Mouse (Mus musculus): Measurements from ENCODE around the gene Ppm1l.
"Not testable (repeated sequence)": the region's sequence is repeated elsewhere in the genome, so short reads cannot be mapped to it uniquely, and the experiment has no call there.

Ppm1l gene

DNA sequence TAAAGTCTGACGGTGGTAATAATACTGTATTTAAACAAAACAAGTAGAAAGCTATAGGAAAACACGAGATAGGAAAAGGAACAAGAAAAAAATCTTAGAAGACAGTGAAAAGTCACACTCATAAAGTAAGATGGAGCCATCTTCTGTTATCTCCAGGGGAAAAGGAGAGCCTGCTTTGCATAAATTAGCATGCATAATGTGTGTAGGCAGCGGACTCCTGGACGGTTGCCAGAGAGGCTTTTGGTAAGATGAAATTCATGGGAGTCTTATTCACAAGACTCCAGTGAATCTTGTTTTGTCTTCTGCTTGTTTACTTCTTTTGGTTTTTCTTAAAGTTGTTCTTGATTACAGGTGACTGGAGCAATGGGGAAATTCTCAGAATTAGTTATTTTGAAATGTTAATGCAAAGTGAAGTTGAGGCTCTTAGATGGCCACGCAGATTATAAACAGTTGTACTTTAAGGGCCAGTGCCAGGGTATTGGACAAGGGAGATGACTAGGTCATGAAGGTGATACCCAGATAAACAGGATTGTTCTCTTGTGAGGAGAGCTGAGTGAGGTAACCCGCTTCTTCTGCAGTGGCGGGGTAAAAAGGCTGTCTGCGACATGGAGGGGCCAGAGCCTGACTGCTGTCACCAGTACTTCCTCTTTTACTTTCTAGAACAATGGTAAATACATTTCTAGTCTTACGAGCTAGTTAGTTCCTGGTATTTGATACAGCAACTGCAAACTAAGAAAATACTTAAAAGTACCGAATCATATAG, 57.1 kb downstream of the Ppm1l start:
- peak; percentile 75 to 77 for DNase-seq

DNA sequence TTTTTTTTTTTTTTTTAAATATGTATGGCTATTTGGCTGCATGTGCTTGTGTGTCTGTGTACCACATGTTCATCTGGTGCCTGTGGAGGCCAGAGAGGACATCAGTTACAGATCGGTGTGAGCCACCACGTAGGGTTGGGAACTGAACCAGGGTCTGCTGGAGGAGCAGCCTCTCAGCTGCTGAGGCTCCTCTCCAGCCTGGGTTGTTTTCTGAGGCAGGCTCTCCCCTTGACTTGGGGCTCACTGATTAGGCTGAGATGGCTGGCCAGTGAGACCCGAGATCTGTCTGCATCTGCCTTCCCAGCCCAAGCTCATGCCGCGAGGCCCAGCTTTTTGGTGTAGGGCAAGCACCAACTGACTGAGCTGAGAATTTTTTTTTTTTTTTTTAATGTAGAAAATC, 57.9 kb downstream of the Ppm1l start:
- peak; percentile 42 to 50 for DNase-seq

DNA sequence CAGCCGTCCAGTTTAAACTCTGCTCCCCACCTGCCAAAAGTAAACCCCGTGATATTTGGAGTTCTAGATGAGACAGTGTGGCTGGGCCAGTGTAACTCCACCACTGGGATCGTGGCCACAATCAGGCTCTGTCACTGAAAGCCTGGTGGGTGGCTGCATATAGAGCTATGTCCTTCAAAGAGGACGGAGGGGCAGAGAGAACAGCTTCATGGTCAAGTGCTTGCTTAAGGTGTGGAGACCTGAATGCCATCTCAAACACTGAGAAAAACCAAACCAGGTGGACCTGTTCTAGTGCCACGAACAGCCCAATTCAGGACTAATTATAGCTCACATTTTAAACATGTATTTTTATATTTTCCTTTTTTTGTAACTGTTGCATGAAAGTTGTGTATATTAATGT, 58.3 kb downstream of the Ppm1l start:
- DNase-seq, result peak in 1 of 2 experiments; percentile 4

DNA sequence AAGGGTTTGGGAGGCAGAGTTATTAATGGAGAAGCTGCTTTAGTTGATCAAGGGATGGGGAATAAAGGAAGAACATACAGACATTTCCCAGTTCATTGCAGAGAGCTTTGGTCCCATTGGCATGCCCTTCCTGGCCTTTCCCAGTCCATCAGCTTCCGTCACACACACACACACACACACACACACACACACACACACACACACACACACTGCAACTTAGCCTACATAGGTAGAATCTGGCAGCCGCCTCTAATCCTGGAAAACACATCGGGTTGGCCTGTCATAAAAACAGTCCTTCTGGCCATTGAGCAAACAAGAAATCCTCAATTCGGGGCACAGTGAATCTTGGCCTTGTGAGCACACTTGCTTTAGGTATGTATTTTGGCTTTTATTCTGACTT, 64.6 kb downstream of the Ppm1l start:
- no peak for DNase-seq

DNA sequence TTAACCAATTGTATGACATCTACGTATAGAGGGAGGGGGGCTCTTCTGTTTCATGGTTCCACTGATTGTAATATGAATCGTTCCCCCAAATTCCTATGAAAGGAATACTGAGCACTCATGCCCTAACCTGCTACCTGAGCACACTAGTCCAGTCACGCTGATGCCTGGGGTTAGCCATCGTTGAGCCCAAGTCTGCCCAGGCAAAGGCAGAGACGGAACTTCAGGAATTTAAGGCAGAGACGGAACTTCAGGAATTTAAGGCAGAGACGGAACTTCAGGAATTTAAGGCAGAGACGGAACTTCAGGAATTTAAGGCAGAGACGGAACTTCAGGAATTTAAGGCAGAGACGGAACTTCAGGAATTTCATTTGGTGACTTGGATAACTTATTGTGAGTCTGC, 75.2 kb downstream of the Ppm1l start:
- not testable (repeated sequence) for DNase-seq

DNA sequence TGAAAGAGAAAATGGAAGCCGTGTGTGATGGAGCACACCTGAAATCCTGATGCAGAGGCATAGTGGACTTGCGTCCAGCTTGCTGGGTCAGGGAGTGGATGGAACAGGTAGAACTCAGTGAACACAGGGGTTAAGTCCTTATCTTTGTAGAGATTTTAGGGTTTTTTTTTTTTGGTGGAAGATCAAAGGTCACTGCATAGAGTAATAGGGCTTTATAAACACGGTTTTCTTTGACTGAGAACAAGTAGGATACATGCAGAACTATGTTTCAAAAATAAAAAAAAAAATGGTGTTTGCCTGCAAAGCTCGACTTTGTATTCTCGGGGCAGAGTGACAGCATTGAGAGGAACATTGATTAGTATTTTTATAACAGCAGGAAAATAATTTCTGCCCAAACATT, 75.6 kb downstream of the Ppm1l start:
- no peak for DNase-seq

DNA sequence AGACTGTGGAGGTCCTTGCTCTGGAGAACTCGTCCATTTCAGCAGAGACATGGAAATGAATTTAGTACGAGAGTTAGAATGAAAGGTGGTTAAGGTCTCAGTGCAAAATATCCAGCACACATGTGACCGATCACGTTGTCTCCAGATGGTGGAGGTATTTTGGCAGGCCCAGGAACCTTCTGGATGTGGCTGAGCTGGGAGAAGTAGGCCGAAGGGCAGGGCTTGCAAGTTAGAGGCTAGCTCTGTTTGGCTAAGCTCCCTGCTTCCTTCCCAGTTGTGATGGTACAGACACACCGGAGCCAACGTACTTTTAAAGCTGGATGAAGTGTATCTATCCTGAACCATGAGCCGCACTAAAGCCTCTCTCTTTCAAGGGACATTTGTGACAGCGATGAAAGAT, 76.4 kb downstream of the Ppm1l start:
- no peak for DNase-seq

DNA sequence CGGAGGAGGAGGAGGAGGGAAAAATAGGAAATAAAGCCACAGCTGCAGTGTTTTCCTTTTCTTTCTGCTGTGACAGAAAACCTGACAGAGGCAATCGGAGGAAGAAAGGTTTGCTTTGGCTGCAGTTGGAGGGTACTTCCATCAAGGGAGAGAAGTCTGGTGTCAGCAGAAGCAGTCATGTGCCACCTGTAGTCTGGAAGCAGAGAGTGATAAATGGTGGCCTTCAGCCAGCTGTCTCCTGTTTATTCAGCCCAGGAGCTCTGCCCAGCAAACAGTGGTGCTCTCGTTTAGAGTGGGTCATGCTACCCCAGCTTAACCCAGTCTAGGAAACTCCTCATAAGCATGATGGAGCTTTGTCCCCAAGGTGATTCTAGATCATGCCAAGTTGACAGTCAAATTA, 77.3 kb downstream of the Ppm1l start:
- DNase-seq, result no peak

DNA sequence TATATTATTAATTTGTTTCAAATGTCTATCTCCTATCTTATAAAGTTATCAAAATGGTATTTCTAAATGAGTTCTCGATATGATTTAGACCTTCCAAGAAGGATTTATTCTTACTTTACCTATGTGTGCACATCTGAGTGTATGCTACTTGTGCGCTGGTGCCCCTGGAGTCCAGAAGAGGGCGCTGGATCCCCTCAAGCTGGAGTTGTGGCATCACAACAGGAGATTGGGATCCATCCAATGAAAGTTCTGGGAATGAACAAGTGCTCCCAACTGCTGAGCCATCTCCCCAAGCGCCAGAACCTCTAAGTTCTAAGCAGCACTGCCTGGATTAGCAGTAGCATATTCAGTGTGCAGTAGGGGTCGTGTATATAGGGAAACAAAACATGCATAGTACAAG, 78.4 kb downstream of the Ppm1l start:
- no peak for DNase-seq

DNA sequence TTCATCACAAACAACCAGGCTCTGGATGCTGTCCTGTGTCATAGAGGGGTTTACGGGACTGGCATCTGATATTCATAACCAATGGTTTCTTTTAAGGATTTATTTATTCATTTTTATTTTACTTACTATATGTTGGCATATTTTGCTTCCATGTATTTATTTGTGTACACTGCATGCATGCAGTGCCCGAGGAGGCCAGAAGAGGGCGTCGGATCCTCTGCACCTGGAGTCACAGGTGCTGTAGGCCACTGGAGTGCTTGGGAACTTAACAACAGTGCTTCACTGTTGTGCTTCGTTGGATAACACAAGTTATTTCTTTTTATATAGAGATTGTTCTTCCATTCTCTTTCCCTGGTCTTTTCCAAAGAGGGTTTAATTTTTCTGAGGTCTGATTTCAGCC, 81.1 kb downstream of the Ppm1l start:
- peak; percentile 38 to 45 for DNase-seq

DNA sequence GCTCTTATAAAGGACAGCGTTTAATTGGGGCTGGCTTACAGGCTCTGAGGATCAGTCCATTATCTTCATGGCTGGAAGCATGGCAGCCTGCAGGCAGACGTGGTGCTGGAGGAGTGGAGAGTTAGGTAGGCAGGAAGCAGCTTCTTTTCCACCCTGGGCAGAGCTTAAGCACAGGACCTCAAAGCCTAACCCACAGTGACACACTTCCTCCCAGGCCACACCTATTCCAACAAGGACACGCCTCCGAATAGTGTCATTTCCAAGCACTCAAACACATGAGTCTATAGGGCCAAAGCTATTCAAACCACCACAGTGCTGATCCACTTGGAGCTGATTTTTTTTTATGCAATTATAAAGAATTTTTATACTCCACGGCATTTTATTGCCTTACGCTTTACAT, 82.7 kb downstream of the Ppm1l start:
- no peak for DNase-seq

DNA sequence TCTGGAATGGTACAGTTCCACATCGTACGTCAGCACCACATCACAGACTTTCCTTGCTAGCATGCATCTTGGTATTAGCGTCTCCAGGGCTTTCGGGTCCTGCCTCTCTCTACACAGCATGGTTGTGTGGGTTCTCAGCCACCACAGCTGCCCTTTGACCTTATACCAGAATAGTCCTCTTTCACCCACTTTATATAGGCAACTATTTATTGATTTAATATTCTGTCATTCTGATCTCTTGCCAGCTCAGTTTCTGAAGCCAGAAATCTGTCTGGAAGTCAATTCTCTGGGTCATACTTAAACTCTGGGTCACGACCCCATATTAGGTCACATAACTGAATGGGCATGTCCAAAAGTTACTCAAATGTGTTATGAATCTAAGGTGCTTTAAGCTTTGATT, 86.5 kb downstream of the Ppm1l start:
- no peak for DNase-seq

DNA sequence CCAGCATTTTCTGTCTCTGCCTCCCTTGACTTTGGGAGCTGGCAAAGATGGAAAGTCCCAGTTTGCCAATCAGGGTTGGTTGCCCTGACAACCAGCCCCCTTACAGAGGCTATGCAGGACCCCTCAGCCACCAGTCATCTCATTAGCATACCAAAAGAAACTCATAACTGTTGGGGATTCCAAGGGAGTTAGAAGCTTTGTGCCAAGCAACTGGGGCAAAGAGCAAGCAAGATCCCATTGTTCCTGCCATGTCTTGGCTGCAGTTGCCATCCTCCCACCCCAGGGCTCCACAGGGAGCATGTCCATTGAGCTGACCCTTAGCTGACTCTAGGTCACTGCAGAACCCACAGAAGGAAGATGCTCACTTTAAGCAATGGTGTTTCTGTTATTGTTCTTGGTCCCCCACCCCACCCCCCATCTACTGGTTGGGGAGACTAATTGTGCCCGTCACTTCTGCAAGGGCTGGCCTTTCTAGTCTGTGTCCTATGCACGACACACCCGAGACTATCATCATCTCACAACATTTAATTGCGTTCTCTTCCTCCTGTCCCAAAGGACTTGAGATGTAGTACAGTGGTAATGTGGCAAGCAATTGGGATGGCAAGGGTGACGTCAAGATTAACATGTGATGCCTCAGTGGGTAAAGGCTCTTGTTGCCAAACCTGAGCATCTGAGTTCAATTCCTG, 89.7 kb downstream of the Ppm1l start:
- no peak for DNase-seq

DNA sequence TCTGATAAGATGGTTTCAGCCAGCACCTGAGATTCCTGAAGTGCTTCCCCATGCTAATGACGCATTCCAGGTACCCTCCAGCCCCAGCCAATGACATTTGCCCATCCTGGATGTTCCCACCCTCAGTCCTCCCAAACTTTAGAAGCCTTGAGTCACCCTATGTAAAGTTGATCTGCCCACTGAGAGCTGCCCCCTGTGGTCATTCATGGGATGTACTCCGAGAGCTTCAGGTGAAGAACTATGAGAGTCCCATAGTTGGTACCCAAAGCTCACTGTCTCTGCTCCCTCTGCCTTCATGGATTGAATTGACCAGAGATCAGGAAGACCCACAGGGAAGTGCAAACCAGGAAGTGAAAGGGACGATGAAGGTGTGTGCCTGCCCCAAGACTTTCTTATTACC, 91.4 kb downstream of the Ppm1l start:
- DNase-seq, result peak; percentile 14

DNA sequence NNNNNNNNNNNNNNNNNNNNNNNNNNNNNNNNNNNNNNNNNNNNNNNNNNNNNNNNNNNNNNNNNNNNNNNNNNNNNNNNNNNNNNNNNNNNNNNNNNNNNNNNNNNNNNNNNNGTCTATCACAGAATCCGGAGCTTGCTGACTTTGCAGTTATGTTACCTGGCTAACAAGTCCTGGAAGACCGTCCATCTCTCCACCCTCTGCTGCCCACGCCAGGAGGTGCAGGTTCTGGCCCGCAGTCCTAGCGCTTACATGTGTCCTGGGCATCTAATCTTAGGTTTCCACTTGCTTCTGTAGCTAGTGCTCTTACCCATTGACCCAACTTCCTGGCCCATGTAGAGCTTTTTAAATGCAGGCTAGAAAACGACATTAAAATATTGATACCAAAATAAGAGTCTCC, 99.5 kb downstream of the Ppm1l start:
- no peak for DNase-seq

DNA sequence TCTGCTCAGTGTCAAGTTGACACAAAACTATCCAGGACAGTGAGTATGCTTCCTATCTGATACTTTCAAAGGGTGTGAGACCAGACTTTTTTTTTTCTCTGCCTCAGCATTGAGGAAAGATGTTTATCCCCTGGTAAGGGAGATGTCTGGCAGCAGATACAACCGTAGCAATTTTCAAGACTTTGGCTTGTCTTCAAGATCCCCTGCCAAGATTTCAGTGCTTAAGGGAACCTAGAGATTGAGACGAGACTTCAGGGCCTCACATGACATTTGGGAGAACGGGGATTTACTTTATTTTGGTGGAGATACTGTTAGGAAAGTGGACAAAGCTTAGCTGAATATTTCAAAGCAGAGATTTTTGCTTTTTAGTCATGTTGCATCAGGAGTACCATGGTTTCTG, 106.1 kb downstream of the Ppm1l start:
- DNase-seq, result no peak

DNA sequence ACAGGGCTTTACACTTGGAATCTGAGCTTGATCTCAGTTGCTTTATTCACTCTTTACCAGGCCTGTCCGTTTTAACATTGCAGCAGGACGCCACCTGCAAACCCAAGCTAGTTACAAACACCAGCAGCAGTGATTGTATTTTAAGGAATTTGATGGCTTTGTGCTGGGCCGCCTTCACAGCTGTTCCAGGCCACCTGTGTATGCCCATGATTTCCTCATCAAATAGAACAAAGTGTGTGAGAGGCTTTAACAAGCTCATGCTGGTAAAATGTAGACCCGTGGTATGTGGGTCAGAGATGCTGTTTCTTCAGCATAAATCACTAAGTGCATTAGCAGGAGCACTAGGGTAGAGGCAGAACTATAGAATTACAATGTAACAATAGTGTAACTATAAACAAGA, 106.7 kb downstream of the Ppm1l start:
- no peak for DNase-seq

DNA sequence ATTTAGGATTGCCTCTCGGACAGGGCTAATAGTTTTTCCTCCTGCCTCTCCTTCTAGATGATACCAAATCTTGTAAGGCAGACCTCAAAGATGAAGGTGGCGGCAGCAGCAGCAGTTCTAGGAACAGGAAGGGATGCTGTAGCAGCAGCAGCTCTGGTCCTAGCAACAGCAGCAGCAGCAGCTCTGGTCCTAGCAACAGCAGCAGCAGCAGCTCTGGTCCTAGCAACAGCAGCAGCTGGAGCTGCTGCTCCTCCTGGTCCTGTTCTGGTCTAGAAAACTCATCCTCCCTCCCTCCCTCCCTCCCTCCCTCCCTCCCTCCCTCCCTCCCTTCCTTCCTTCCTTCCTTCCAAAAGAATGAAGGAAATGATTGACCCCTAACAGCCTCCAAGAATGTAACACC, 108.1 kb downstream of the Ppm1l start:
- DNase-seq, result not testable (repeated sequence)

DNA sequence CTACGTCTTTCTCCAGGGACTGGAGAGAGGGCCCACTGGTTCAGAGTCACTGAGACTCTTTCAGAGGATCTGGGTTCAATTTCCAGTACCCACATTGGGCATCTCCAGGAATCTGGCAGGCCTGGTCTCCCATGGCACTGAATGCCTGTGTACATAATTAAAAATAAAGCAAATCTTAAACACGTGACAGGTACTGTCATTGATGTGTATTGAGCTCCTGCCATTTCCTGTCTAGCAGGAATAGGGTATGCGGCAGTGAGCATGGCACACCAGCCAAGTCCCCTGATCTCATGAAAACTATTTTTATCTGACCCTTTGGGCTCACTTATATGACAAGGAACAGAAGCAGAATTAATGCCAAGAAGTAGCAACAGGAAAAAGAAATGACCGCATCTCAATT, 110.6 kb downstream of the Ppm1l start:
- no peak for DNase-seq

DNA sequence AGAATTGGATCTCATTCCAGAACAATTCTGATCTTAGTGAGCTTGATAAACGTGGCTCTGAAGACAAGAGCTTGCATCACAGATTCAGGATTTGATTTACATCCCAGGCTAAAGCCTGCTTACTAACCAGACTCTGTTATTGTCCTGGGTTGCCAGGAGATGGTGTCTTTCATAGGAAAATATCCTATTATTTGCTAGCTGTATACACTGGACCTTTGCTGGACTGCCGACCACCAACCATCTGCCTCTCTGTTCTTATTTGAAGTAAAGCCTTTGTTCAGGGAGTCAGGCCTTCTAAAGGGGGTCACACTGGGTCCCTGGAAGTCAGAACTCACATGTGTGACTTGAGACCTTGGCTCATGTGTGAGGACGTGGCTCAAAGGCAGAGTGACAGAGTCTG, 111.6 kb downstream of the Ppm1l start:
- no peak for DNase-seq

DNA sequence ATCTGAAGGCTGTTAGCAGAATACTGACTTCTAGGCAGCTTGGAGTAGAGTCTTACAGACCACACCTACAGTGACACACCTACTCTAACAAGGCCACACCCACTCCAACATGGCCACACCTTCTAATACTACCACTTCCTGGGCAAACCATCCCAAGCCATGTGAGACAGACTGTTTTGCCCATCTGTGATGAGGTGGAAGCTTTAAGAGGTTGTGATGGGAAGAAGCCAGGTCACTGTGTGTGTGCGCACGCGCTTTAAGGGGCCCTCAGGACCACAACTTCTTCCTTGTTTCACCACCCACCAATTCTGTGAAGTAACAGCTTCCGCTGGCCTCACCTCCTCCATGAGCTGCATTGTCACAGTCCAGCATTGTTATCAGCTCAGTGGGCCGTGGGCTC, 112.7 kb downstream of the Ppm1l start:
- DNase-seq, result peak; percentile 7 to 13

DNA sequence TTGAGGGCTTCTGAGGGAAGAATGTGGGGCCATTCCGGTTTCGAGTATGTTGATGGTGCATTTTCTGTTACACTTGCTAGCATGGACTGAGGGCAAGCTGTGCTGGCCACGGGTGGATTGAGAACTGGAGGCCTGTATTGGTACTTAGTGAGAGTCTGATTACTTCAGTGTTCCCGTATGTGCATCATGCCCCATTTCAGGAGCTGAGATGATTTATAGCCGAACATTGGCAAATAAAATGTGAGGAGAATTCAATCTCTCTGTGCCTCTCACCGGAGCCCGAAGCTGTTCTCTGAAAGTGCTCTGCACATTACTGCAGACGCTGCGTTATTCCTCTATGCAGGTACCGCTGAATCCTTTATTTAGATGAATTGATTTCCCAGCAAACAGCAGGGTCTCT, 116.9 kb downstream of the Ppm1l start:
- no peak for DNase-seq

DNA sequence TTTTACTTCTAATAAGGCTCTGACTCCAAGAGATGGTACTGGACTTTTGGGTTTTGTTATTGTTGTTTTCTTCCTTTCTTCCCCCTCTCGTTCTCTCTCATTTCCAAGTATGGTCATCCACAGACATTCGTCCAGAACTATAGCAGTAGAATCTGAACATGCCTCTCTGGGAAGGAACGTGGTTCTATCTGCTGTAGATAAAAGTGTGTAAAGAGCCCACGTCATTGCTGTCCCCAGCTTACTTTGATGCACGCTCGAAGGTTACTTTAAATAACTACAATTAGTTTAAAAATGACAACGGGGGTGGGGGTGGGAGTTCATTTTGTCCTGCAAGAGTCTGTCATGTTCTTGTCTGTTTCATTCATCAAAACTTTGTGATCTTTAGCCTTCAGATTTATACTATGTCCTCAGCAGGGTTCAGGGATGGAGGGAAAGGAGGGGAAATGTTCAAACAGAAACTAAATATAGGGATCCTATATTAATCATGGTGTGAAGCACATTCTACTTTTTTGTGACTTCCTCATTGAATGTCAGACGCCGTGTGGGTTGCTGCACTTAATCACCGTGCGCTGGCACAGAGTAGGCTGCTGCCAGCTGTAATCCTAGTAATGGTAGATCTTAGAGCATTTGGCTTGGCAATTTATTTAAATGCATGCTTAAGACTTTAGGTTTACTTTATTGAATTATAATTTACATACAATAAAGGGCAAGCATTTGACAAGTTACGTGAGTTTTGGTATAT, 122.3 kb downstream of the Ppm1l start:
- DNase-seq, result no peak

DNA sequence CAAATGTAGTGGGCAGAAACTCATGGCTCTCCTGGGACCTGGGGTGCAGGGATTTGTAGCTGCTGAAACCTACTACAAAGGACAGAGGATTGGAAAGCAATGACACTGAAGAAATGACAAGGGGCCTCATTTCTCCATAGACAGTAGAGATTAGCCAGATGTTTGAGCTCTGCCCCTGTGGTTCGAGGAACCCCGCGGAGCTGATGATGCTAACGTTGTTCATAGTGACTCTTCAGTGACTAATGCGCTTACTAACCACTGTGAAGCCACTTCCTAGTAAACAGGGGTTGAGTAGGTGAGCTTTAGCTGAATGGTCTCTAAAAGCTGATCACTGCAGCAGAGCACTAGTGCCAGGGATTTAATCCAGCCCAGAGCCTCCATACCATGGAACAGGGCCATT, 124.1 kb downstream of the Ppm1l start:
- DNase-seq, result no peak

Data from B cell, adult 2 months (primary cell).